Mouse (Mus musculus) brain, adult 10 weeks (tissue): ENCODE measurements around the gene Mrpl20. TPM values are rescaled to one million over a fixed set of nuclear protein-coding genes. Genes with fewer than 3 reads are reported as not detected.

Source experiments
- polyA plus RNA-seq: library from polyadenylated mRNA; stranded (reverse); fragments of 350-450 nt; fragmentation: Illumina TruSeq; extraction: RNeasy Lipid Tissue Mini Kit (QIAGEN cat#74804); gene quantifications from one replicate; pipeline ENCODE4 v1.2.3, GENCODE M21; 2015; ENCODE audit warnings: low read depth, low replicate concordance

Gene Mrpl20
- 214 TPM for polyA plus RNA-seq

GRCm38 (mm10) chr4:155802741-155803339 lies at the start of gene Mrpl20:
Gene Mrpl20 (plus strand): TSS chr4:155802878.

GRCm38 (mm10) chr4:155760613-155761355 lies 41.9 kb upstream of the Mrpl20 start, which contains the start of gene Atad3a:
Gene Atad3a (minus strand): TSS chr4:155761093.

GRCm38 (mm10) chr4:155774280-155774754 lies 28.4 kb upstream of the Mrpl20 start, which contains the start of gene Vwa1:
Gene Vwa1 (minus strand): TSS chr4:155774698.

GRCm38 (mm10) chr4:155785819-155786218 lies 16.9 kb upstream of the Mrpl20 start, which contains the start of gene Tmem88b:
Gene Tmem88b (minus strand): TSS chr4:155785874.

GRCm38 (mm10) chr4:155790021-155790489 lies 12.6 kb upstream of the Mrpl20 start, which contains the start of gene Ankrd65:
Gene Ankrd65 (plus strand): TSS chr4:155790439.

GRCm38 (mm10) chr4:155811929-155812664 lies 9.4 kb downstream of the Mrpl20 start, which contains the start of gene Ccnl2:
Gene Ccnl2 (plus strand): TSS chr4:155812489.

GRCm38 (mm10) chr4:155831205-155831766 lies 28.6 kb downstream of the Mrpl20 start, which contains the start of gene Aurkaip1:
Gene Aurkaip1 (plus strand): TSS chr4:155831272.

GRCm38 (mm10) chr4:155839483-155839910 lies 36.8 kb downstream of the Mrpl20 start, which contains the start of gene Mxra8:
Gene Mxra8 (plus strand): TSS chr4:155839680.

GRCm38 (mm10) chr4:155846871-155847578 lies 44.3 kb downstream of the Mrpl20 start, which contains the start of gene Dvl1:
Gene Dvl1 (plus strand): TSS chr4:155847402.

Other genes starting within 250 kb of the Mrpl20 start
- 56.7 TPM for gene Nadk, start 240.5 kb upstream of the Mrpl20 start, polyA plus RNA-seq
- gene Slc35e2, start 201.5 kb upstream of the Mrpl20 start, polyA plus RNA-seq = 19.6 TPM
- gene Cdk11b, start 178.0 kb upstream of the Mrpl20 start, polyA plus RNA-seq = 61.1 TPM
- gene Gm10563, start 157.5 kb upstream of the Mrpl20 start, polyA plus RNA-seq = not detected
- 2.3 TPM for gene Mmp23, start 149.5 kb upstream of the Mrpl20 start, polyA plus RNA-seq
- gene Mib2, start 133.7 kb upstream of the Mrpl20 start, polyA plus RNA-seq = 74.7 TPM
- 23.6 TPM for gene Fndc10, start 108.5 kb upstream of the Mrpl20 start, polyA plus RNA-seq
- 141 TPM for gene Ssu72, start 98.1 kb upstream of the Mrpl20 start, polyA plus RNA-seq
- 47.3 TPM for gene Tmem240, start 68.1 kb upstream of the Mrpl20 start, polyA plus RNA-seq
- gene Atad3a, start 41.8 kb upstream of the Mrpl20 start, polyA plus RNA-seq = 50.0 TPM
- 23.2 TPM for gene Vwa1, start 28.2 kb upstream of the Mrpl20 start, polyA plus RNA-seq
- gene Tmem88b, start 17.0 kb upstream of the Mrpl20 start, polyA plus RNA-seq = 62.7 TPM
- gene Ankrd65, start 12.4 kb upstream of the Mrpl20 start, polyA plus RNA-seq = not detected
- gene Ccnl2, start 9.6 kb downstream of the Mrpl20 start, polyA plus RNA-seq = 66.1 TPM
- gene Aurkaip1, start 28.4 kb downstream of the Mrpl20 start, polyA plus RNA-seq = 148 TPM
- 6.2 TPM for gene Mxra8, start 36.8 kb downstream of the Mrpl20 start, polyA plus RNA-seq
- gene Dvl1, start 44.5 kb downstream of the Mrpl20 start, polyA plus RNA-seq = 77.2 TPM
- gene Tas1r3, start 60.5 kb downstream of the Mrpl20 start, polyA plus RNA-seq = 0.19 TPM
- gene Cptp, start 66.6 kb downstream of the Mrpl20 start, polyA plus RNA-seq = 17.8 TPM
- gene Ints11, start 66.7 kb downstream of the Mrpl20 start, polyA plus RNA-seq = 36.3 TPM
- 37.8 TPM for gene Pusl1, start 88.9 kb downstream of the Mrpl20 start, polyA plus RNA-seq
- gene Acap3, start 88.9 kb downstream of the Mrpl20 start, polyA plus RNA-seq = 74.8 TPM
- gene Ube2j2, start 141.0 kb downstream of the Mrpl20 start, polyA plus RNA-seq = 56.7 TPM
- gene C1qtnf12, start 159.4 kb downstream of the Mrpl20 start, polyA plus RNA-seq = 21.7 TPM
- 10.9 TPM for gene B3galt6, start 189.8 kb downstream of the Mrpl20 start, polyA plus RNA-seq
- 237 TPM for gene Sdf4, start 190.0 kb downstream of the Mrpl20 start, polyA plus RNA-seq
- gene Tnfrsf4, start 211.0 kb downstream of the Mrpl20 start, polyA plus RNA-seq = 2.8 TPM
- gene Tnfrsf18, start 223.3 kb downstream of the Mrpl20 start, polyA plus RNA-seq = not detected